Mouse (Mus musculus): Measurements from ENCODE around the gene Tef.

Gene Tef

DNA sequence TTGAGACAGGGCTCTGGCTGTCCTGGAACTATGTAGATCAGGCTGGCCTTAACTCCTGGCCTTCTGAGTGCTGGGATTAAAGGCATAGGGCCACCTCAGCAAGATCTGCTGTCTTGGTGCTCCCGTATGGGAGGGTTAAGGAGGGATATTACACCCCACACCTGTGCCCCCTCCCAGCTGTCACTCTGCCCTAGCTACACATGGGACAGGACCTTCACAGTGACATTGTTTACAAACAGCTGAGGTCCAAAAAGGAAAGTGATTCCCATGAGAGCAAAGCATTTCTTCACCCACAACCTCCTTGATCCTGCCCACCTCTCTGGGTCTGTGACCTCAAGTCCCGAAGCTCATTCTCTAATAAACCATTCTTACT, 27.0 kb downstream of the Tef start:
- no peak for DNase-seq (ENCODE audit: low spot score)

DNA sequence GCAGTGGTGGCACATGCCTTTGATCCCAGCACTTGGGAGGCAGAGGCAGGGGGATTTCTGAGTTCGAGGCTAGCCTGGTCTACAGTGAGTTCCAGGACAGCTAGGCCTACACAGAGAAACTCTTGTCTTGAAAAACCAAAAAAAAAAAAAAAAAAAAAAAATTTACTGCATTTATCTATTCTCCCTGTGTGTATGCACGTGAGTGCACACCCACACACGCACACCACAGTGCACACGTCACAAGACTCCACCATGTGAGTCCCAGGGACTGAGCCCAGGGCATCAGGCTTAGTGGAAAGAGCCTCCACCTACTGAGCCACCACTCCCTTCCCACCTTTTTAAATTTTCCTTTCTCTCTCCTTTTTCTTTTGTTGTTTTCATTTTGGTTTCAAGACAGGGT, 28.3 kb downstream of the Tef start:
- DNase-seq (ENCODE audit: low spot score), result no peak

DNA sequence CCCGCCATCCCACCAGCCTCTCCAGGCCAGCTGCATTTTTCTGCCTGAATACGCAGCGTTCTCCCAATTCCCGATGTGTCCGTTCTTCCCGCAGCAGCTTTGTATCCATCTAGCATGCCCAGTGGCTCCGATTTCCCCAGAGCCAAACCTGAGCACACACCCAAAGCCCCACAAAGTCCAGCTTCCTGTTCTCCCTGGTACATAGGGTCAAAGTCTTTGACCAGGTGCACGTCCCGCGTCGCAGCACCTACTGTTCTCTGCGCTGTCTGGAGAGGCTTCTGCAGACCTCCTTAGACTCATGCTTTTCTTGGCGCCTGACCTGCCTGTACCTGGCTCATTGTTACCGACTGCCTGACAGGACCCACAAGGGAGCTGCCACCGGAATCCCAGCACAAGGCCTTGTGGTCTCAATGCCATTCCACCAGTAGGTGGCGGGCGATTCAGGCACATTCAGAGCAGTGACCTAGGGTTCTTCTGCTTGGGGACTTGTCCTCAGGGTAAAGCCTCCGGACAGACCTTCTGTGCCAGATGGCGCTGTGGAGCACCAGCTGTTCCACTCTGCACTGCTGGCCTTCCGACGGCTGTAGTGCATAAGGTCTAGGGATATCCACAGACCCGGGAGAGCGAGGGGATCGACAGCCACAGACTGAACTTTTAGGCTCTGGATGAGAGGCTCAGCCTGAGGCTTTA, 29.1 kb downstream of the Tef start:
- peak; percentile 73 for DNase-seq (ENCODE audit: low spot score)

DNA sequence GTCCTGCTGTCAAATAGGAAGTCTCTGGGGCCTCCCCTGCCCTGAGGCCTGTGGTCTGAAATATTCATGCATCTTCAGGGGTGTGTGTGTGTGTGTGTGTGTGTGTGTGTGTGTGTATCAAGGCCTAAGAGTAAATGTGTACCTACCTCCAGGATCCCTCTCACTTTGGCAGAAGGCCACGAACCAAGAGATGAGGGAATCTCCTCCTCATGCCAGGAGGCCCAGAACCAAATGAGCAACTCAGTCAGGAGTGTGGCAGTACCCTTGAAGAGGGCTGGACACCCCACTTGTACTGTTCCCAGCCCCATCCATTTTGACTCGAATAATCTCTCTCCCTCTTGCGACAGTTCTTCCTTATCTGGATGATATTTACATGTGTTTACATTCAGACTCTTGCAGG, 30.0 kb downstream of the Tef start:
- DNase-seq (ENCODE audit: low spot score), result no peak

DNA sequence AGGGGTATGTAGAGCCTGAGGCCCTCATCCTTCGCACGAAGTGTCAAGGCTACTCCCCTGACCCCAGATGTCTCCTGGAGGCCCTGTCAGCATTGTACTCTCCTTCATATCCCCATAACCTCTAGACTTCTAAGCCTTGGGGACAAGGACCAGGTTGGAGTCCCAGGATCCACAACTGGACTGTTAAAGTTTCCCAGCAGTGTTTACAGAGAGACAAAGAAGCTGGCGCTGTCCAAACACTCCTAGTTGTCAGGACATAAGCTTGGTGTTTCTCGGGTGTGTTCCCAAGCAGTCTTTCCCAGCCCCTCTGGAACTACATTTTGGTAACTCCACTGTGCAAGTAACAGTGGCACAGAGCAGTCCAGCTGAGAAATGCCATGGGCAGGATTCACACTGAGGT, 31.3 kb downstream of the Tef start:
- no peak for DNase-seq (ENCODE audit: low spot score)

DNA sequence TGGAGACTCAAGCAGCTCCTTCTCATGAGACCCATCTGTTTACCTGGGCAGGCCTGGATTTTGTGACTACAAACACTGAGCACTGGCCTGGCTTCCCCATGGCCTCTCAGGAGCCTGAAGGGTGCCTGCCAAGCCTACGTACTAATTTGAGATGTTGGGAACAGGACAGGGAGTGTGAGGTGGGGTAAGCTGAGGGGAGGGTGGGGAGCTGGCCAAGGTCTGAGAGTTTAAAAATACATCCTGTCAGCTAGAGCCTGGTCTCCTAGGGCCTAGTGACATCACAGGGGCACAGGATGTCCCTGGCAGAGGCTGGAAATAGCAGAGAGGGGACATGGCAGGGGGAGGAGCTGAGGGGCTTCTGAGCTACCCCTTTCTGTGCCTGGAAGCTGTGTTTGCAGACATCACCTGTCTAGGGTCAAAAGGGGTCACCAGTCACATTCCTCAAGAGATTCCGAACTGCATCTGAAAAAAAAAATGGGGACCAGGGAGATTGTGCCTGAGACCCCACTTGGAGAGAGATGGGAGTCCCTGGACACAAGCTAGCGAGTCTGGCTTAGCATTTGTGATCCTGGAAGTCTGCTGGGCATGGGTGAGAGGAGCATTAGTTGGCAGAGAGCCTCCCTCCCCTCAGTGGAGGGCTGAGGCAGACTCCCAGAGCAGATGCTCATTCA, 32.1 kb downstream of the Tef start:
- no peak for DNase-seq (ENCODE audit: low spot score)

DNA sequence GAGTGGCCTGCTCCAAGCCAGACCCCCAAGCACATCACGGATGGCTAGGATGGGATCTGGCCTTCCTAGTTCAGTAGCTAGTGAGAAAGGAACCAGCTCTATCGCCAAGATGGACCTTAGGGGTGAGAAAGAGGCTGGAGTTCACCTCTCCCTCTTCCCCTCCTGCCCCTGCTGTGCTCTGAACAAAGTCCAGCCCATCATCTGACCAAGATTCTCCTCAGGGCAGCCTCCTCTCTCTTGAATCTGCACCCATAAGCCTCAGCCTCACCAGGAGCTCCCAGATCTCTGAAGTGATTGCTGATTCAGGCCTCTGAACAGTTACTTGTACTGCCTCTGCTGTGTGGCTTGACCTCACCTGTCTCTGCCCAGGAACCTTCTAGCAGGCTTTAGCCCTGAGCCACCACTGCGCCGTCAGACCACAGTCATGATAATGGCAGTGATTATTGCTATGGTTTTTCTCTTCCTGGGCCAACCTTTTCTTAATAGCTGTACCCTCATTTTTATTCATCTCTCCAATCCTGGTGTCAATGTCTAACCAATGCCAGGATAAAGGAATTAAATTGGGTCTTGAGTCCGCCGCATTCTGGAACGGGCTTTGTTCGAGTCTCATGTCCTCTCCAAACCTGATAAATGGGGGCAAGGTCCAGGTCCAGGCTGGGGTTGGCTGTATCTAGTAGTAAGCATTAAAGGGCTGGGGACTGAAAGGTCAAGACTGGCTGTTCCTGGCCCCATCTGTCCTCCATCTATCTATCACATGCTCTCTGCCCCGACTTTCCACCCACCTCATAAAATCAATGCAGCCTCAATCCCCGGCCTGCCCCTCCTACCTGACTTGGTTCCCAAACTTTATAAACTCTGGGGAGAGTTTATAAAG, 33.0 kb downstream of the Tef start:
- DNase-seq (ENCODE audit: low spot score), result no peak

DNA sequence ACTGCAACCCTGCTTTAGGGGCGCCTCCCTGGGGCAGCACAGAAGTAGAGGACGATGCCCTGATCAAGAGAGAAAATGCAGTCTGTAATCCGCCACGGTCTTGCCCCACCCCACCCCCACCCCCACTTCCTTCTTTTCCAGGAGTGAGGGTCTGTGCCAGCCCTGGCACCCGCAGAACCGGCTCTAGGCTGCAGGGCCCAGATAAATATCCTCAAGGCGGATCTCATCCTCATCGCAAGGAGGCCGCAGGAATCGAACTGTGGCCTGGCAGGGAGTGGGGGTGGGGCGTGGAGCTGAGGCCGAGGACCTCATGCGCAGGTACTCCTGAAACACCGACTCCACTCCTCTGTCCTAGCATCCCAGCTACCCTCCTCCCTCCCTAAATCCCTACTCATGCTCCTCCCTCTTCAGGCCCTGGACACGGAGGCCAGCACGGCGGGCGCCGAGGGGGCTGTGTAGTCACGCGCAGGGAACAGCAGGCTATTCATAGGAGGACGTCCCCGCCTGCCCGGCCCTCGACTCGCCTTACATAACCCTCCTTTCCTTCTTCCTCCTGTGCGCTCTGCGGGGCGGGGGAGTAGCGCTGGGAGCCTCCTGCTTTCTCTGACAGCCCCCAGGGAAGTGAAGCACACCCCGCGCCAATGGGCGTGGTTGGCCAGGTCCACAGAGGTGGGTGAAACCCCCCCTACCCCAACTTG, 34.1 kb downstream of the Tef start:
- DNase-seq (ENCODE audit: low spot score), result peak; percentile 46

DNA sequence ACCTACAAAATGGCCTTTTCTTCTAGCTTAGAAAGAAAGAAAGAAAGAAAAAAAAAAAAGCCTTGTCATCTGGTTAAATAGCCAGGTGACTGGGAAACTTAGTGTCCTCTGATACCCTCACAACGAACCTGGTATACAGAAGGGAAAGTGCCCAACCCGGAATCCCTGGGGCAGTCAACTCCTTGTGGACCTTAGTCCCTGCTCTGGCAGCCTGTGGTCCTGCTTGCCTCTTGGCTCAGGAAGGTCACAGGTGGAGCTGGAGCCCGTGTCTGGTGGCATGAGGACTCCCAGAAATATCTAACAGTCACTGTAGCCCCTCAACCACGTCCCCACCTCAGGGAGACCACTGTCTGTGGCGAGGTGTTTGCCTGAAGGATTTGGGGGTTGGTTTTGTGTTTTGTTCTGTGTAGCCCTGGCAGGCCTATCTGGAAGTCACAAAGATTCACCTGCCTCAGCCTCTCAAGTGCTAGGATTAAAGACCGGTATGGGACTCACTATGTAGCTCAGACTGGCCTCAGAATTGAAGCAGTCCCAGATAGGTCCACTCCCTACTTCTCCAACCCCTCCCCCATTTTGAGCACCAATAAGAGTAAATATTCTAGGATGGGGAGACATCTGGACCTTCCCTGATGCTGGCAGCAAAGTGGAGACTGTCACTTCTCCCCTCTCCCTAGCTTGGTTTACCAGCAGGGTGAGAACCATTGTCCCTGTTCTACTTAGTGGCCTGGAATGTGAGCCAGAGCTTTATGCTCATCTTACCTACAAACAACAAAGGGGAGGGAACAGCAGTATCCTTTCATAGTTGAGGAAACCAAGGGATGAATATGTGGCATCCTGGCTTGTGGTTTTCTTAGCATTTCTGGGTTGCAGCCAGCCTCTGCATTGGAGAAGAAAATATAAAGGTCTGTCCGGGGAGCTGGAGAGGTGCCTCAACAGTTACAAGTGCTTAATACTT, 35.0 kb downstream of the Tef start:
- no peak for DNase-seq (ENCODE audit: low spot score)

DNA sequence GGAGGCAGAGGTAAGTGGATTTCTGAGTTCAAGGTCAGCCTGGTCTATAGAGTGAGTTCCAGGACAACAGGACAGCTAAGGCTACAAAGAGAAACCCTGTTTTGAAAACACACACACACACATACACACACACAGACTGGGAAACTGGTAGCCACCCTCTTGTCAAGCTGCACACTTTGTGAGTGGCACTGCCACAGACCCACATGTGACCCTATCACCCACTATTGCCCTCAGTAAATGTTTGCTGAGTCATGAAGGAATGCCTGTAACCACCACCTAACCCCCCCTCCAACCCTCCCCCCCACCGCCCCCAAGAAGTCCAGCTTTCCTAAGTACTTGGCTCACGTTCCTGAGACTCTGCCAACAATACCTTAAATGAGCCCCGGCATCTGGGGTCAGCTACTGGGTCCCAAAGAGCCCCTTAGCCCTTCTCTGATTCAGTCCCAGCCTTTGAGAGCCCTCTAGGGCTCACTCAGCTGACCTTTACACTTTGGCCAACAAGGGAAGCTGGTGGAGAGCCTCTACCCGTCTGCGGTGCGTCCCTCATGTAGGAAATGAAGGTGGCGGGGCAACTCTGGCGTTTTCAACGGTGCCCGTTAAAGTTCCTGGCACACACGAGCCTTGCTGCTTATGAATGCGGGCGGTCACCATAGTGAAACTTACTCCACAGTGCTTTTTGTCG, 36.5 kb downstream of the Tef start:
- no peak for DNase-seq (ENCODE audit: low spot score)

DNA sequence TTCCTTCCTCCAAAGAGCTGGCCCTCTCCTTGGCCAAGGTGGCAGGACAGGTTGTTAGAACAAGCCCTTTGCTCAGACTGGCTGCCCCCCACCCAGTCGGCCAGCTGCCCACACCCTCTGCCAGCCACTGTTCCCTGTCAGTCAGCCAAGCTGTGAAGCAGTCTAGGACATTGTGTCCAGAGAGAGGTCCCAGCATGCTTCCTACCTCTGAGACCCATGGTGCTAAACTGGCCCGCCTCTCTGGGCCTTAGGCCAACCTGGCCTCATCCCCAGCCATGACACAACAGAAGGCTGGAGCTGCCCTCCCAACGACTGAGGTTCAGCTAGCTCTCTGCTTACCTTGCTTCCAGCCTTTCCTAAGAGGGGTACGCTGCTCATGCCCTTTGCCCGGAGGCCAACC, 37.4 kb downstream of the Tef start:
- DNase-seq (ENCODE audit: low spot score), result no peak

DNA sequence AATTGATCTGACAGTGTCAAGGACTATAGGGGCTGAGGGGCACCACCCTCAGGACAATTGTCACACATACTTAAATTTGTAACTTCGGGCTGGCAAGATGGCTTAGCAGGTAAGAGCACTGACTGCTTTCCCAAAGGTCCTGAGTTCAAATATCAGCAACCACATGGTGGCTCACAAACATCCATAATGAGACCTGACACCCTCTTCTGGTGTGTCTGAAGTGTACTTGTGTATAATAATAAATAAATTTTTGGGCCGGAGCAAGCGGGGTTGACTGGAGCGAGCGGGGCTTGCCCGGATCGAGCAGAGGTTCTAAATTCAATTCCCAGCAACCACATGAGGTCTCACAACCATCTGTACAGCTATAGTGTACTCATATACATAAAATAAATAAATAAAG, 38.1 kb downstream of the Tef start:
- no peak for DNase-seq (ENCODE audit: low spot score)

DNA sequence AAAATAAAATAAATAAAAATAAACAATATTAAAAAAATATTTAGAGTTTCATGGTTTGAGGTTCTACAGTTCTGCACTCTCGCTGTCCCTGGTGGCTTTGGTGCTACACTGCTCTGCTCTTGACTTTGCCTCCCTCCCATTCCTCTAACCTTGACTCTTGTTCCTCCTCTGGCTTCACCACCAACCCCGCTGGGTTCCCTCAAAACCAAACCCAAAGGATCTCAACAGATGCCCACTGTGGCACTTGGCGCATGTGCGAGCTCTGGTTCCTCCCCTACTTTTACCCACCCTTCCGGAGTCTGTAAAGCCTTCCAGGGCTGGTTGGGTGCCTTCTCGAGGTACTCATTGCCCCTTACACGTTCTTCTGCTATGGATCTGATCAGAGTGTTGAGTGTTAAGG, 40.1 kb downstream of the Tef start:
- no peak for DNase-seq (ENCODE audit: low spot score)

DNA sequence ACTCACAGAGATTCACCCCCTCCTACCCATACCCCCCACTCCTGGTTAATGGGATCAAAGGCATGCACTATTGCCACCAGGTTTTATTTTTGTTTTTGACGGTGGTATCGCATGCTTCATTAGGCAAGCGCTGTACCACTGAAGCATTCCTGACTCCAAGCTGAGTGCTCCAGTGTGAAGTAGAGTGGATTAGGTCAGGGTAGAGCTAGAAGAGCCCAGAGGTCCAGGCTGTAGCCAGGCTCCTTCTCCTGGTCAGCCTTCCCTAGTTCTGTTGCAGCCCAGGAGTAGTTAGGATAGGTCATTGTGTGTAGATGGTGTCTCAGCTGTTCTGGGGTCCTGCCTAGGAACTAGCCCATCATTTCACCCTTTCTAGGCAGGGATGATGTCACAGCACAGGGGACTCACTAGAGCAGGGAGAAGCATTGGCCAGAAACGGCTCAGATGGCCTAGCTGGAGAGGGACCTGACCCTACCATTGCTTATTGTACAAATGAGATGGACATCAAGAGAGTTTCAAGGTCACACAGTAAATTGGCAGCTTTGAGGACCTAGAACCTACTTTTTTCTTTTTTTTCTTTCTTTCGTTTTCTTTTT, 42.9 kb downstream of the Tef start:
- DNase-seq (ENCODE audit: low spot score), result no peak

DNA sequence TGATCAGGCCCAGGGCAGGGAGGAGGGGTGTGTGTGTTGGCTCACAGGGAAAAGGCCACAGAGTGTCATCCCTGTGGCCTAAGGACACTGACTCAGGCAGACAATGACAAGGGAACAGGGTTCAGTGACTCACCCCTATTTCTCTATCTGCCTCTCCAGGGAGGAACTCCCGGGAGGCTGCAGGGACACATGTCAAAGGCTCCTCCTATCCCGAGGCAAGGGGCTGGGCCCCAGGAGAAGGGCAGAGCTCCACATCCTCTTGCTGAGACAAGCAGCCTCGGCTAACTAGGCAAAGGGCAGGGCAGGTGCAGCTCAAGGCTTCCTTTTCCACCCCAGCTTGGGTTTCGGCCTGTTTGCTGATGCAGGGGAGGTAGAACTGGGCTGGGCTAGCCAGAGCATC, 43.5 kb downstream of the Tef start:
- no peak for DNase-seq (ENCODE audit: low spot score)

DNA sequence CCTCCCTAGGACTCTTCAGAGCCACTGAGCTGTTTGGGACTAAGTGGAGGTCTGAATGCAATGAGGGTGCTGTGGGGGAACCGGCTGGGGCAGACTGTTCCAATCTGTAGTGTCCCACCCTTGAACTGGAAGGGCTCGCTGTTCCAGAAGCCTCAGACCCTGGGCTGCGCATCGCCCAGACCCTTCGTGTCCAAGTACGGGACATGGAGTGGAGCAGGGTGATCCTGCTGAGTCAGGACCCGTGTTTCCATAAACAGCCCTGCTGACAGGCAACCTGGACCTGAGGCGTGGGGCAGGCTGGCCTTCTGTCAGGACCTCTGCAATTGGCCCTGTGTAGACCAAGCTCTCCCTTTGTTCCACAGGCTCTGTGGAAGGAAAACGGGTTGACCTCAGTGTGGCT, 44.5 kb downstream of the Tef start:
- no peak for DNase-seq (ENCODE audit: low spot score)

DNA sequence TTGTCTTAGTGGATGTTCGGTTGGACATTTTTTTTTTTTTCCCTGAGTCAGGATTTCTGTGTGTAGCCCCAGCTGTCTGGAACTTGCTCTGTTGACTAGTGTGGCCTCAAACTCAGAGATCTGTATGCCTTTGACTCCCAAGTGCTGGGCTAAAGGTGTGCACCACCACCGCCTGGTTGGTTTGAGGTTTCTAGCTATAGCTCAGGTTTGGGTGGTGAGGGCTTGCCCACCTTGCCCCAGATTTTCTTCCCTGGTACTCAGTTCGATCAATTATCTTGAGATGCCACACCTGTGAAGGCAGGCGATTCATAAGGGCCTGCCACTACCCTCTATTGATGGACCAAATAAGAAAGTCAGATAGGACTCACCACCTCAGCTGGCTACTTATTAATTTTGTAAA, 44.9 kb downstream of the Tef start:
- no peak for DNase-seq (ENCODE audit: low spot score)

DNA sequence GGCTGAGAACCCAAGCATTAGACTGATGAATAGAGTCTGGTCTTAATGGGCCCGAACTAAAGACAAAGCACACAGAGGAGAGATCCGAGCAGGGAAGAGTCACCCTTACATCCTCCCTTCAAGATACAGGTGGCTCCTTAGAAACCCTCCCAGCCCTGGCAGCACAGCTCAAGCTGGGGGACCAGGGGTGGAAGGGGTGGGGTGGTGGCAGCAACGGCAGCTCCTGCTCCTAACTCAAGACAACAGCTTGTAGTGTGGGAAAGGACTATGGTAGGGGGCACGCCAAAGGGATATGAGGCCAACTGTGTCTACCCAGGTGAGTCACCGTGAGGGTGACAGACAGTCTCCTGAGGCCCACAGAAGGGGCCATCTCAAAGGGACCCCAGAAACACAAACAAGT, 45.6 kb downstream of the Tef start:
- DNase-seq (ENCODE audit: low spot score), result no peak

DNA sequence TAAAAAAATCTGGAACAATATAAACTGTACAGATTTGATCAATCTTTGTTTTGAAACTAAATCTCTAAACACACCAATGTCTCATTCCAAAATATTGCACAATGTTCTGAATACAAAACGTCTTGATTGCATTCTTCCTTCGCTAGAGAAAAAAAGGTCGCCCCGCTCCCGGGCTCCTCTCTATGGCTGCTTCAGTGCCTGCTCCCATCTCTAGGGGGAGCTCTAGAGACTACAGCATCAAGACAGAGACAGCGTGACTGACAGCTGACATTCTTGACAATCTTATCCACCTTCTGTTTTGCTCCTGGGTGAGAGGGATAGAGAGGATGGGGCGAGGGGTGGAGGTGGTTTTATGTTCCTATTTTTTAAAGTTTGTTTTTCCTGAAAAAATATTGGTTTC, 46.1 kb downstream of the Tef start:
- DNase-seq (ENCODE audit: low spot score), result no peak

DNA sequence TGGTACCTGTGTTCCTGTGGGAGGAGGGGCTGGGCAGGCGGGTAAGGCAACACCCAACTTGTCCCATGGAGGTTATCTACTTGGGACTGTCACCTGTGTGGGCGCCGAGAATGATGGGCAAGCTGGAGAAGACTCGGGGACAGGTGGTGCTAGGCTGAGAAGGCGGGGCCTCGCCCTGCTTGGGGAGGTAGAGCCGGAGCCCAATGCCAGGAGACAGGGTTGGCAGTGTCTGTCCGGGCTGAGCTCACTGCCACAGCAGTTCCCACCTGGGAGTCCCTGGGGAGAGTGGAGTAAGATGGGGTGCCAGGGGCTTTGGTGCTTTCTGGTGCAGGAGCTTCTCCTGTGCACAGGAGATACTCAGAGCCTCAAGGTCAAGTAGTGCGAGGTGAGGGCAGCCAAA, 46.9 kb downstream of the Tef start:
- DNase-seq (ENCODE audit: low spot score), result no peak

DNA sequence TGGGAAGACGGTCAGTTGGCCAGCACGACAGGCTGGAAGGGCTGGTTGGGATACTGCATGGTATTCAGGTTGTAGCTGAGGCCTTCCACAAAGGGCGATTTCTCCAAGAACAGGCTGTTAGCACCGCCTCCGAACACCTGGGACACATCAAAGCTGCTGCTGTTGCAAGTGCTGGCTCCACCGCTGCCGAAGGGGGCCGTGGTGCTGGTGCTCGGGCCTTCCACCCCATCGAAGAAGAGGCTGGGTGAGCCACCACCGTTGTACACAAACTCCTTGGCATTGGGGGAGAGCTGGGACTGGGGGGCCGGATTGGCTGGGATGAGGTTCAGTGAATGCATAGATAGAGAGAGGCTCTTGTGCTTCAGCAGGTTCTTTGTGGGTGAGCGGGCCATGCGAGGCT, 48.5 kb downstream of the Tef start:
- DNase-seq (ENCODE audit: low spot score), result no peak
